Mouse (Mus musculus) liver, postnatal 0 days (tissue): Measurements from ENCODE around the gene Itih3. TPM values are rescaled to one million over a fixed set of nuclear protein-coding genes. Genes with fewer than 3 reads are reported as not detected.

ENCODE experiments used
- ATAC-seq: fragments of 200-750 bp; cut with Nextera tagmentation; 2 replicates; pipeline ENCODE4 v1.8.0; 2017; ENCODE audit warnings: mild to moderate bottlenecking, moderate library complexity
- DNase-seq: peaks from one replicate; pipeline ENCODE4 v3.0.0-alpha.2; 2016
- H3K27ac ChIP-seq: fragments of 300-500 bp; sonication (generic); 2 replicates; pipeline ENCODE4 v1.5.1; 2014; ENCODE audit warnings: antibody characterized with exemption, moderate library complexity, mild to moderate bottlenecking, low read depth
- H3K27me3 ChIP-seq: fragments of 300-500 bp; sonication (generic); 2 replicates; pipeline ENCODE4 v1.6.1; 2014; ENCODE audit warnings: low read length, control low read depth, mixed read lengths; ENCODE audit not compliant: insufficient read depth
- H3K36me3 ChIP-seq: fragments of 300-500 bp; sonication (generic); replicated peaks from 2 replicates; pipeline ENCODE4 v1.6.1; 2014; ENCODE audit warnings: mild to moderate bottlenecking, control low read depth, low read length, moderate library complexity, mixed read lengths; ENCODE audit not compliant: insufficient read depth
- H3K4me1 ChIP-seq: fragments of 300-500 bp; sonication (generic); 2 replicates; pipeline ENCODE4 v1.6.1; 2014; ENCODE audit warnings: antibody characterized with exemption, mild to moderate bottlenecking, control low read depth; ENCODE audit not compliant: insufficient read depth
- H3K4me2 ChIP-seq: fragments of 300-500 bp; sonication (generic); 2 replicates; pipeline ENCODE4 v1.6.1; 2014; ENCODE audit warnings: low read depth, mild to moderate bottlenecking, low read length, moderate library complexity, mixed read lengths
- H3K4me3 ChIP-seq: fragments of 300-500 bp; sonication (generic); 2 replicates; pipeline ENCODE4 v1.5.1; 2014; ENCODE audit warnings: low read depth, low read length
- H3K9ac ChIP-seq: fragments of 300-500 bp; sonication (generic); replicated peaks from 2 replicates; pipeline ENCODE4 v1.6.1; 2014; ENCODE audit warnings: mild to moderate bottlenecking, moderate library complexity
- H3K9me3 ChIP-seq: fragments of 300-500 bp; sonication (generic); 2 replicates; pipeline ENCODE4 v1.6.1; 2016; ENCODE audit warnings: mild to moderate bottlenecking, control low read depth, low read length, mixed read lengths
- CTCF ChIP-seq: sonication (generic); IDR thresholded peaks from 2 replicates; pipeline ENCODE4 v1.5.1; 2016; ENCODE audit warnings: antibody characterized with exemption, low read depth
- EP300 ChIP-seq: IDR thresholded peaks from 2 replicates; pipeline ENCODE4 v1.6.1; 2016; ENCODE audit warnings: antibody characterized with exemption, low read depth, mild to moderate bottlenecking
- WGBS: fragments of 180-500 bp; shearing (Covaris S2); extraction: QIAGEN DNeasy Blood & Tissue Kit; methylation state at CpG from one replicate; pipeline ENCODE4 v1.1.7; 2014; ENCODE audit not compliant: insufficient replicate concordance; 5-methylcytosine and 5-hydroxymethylcytosine counted together
- polyA plus RNA-seq: library from polyadenylated mRNA; unstranded; fragments of >200 nt; fragmentation: Nextera tagmentation; extraction: Ambion mirVana; gene quantifications from 2 replicates; pipeline ENCODE4 v1.2.1, GENCODE M21; 2015

The Itih3 gene
- polyA plus RNA-seq, 1 experiment from 2014 or later, result 1,929 TPM

DNA sequence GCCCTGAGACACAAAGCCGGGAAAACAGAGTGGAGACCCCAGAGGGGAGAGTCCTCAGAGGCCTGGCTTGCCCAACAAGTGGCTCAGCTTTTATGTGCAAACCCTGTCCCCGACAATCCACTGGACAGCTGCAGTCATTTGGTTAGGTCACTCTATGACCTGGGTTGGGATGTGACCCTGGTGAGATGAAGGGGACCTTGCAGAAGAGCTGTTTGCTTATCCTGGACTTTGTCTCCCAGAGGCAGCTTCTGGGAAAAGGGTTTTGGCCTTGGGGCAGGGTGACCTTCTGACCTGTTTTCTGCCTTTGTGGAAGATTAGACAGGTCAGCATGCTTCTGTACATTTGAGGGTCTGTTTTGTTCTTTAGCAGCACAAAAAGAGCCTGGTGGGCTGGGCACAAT is 21.2 kb upstream of the Itih3 start:
- Histone ChIP-seq H3K9me3 (no peaks in the 10 kb centered on the region), H3K9ac (peak overlapping the region; percentile 50; the same call in 1 of the 2 replicates), H3K4me2 (peak overlapping the region; percentile 28; the same call in 1 of the 2 replicates), H3K27ac (peak overlapping the region; percentile 98), H3K4me3 (no peak overlapping the region), H3K36me3 (no peaks in the 10 kb centered on the region), H3K4me1 (peaks cover 4% of the 10 kb centered on the region), H3K27me3 (no peaks in the 10 kb centered on the region)
- 47% methylated on average over 2 of the region's 2 CpGs for WGBS
- DNase-seq (peak; percentile 51), ATAC-seq (peak; percentile 86)
- TF ChIP-seq EP300, result peak; percentile 75
- no peak for TF ChIP-seq CTCF

DNA sequence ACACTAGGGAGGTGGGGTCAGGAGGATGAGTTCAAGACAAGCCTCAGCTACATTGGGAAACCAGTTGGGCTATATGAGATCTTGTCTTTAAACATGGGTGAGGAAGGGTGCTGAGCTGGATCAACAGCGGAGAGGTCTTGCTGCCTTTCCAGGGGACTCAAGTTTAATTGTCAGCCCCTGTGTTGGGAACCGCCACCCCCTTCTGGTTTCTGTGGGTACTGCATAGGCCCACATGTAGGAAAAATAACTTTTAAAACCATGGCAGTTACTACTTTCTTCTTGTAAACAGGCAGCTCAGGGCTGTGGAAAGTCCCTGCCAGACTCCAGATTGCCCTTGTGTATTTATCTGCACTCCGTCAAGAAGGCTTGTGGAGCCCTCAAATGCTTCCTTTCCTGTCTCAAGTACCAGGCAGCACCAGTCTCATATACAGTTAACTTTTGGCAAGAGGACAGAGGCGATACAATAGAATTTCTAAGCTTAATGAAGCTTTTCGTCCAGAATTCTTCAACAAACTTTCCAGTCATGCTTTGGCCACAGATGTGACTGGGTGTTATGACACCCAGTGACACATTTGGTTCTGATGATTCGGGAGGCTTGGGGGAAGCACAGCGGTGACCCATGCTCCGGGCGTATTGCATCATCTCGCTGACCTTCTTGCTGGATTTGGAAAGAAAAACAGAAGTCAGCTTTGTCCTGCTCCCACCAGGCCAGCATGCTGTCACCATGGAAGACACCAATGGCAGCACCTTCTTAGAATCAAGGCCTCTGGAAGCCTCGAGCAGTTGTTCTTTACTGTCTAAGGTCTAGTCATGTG is 20.5 kb upstream of the Itih3 start:
- H3K9ac ChIP-seq, result peak overlapping the region; percentile 50; the same call in 1 of the 2 replicates
- H3K27me3 ChIP-seq, result no peaks in the 10 kb centered on the region
- ATAC-seq (peak; percentile 77), DNase-seq (peak; percentile 75)
- peak overlapping the region; percentile 98 for H3K27ac ChIP-seq
- H3K4me2 ChIP-seq, result peak overlapping the region; percentile 60
- H3K4me3 ChIP-seq, result no peak overlapping the region
- WGBS, result 44% methylated on average over 11 of the region's 11 CpGs
- peak; percentile 82 for TF ChIP-seq CTCF
- peak; percentile 62; the same call in 1 of the 2 replicates for TF ChIP-seq EP300
- H3K36me3 ChIP-seq, result no peaks in the 10 kb centered on the region
- H3K4me1 ChIP-seq, result peaks cover 4% of the 10 kb centered on the region
- no peaks in the 10 kb centered on the region for H3K9me3 ChIP-seq

GRCm38 (mm10) chr14:30943038-30943437 is 19.5 kb upstream of the Itih3 start, which contains the start of gene Itih1:
TSS of gene Itih1 (minus strand) at chr14:30943289.
- H3K9me3 ChIP-seq, result no peaks in the 10 kb centered on the region
- TF ChIP-seq CTCF (no peak), EP300 (no peak)
- no peaks in the 10 kb centered on the region for H3K36me3 ChIP-seq
- peak within 1 kb of the TSS; percentile 35 for H3K4me3 ChIP-seq
- WGBS, result 55% methylated on average over 7 of the region's 7 CpGs
- H3K27me3 ChIP-seq, result no peaks in the 10 kb centered on the region
- peak within 1 kb of the TSS; percentile 60 for H3K4me2 ChIP-seq
- peak within 1 kb of the TSS; percentile 64 for H3K9ac ChIP-seq
- peak within 1 kb of the TSS; percentile 98 for H3K27ac ChIP-seq
- H3K4me1 ChIP-seq, result peaks cover 4% of the 10 kb centered on the region
- ATAC-seq (peak; percentile 55), DNase-seq (peak; percentile 51)

GRCm38 (mm10) chr14:30942254-30942653 is 18.7 kb upstream of the Itih3 start:
- peaks cover 4% of the 10 kb centered on the region for H3K4me1 ChIP-seq
- H3K9ac ChIP-seq, result peak overlapping the region; percentile 64
- no peaks in the 10 kb centered on the region for H3K27me3 ChIP-seq
- DNase-seq, result no peak
- peak overlapping the region; percentile 98 for H3K27ac ChIP-seq
- ATAC-seq, result no peak
- no peaks in the 10 kb centered on the region for H3K9me3 ChIP-seq
- H3K4me2 ChIP-seq, result peak overlapping the region; percentile 60
- H3K4me3 ChIP-seq, result no peak overlapping the region
- WGBS, result 60% methylated on average over 4 of the region's 4 CpGs
- H3K36me3 ChIP-seq, result no peaks in the 10 kb centered on the region
- TF ChIP-seq CTCF (no peak), EP300 (no peak)

DNA sequence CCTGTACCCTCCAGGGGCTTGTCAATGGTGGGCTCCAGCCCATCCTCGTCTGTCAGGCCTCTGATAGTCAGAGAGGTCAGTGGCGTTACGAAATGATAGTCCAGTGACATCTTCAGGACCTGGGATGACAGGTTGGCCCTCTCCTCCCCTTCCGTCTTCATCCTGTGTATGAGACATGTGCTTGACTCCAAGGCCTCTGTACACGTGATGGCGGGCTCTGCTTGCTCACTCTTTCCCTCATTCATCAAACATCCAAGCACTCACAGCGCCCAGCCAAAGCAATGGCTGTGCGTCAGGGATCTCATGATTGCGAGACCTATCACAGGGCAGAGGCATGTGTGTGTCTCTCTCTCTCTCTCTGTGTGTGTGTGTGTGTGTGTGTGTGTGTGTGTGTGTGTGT is 9.8 kb upstream of the Itih3 start:
- Histone ChIP-seq H3K27me3 (no peaks in the 10 kb centered on the region), H3K4me1 (peaks cover 8% of the 10 kb centered on the region), H3K9me3 (no peaks in the 10 kb centered on the region), H3K4me3 (no peak overlapping the region), H3K36me3 (peaks cover 19% of the 10 kb centered on the region), H3K27ac (no peak overlapping the region), H3K4me2 (no peak overlapping the region), H3K9ac (no peak overlapping the region)
- ATAC-seq, result no peak
- TF ChIP-seq CTCF (no peak), EP300 (no peak)
- WGBS, result 78% methylated on average over 9 of the region's 9 CpGs
- no peak for DNase-seq

- H3K27me3 ChIP-seq, result no peaks in the 10 kb centered on the region
- 56% methylated on average over 4 of the region's 4 CpGs for WGBS
- H3K4me2 ChIP-seq, result peak overlapping the region; percentile 38; the same call in 1 of the 2 replicates
- ATAC-seq (peak; percentile 82), DNase-seq (peak; percentile 73)
- H3K4me1 ChIP-seq, result peaks cover 8% of the 10 kb centered on the region
- H3K9ac ChIP-seq, result peak overlapping the region; percentile 26; the same call in 1 of the 2 replicates
- no peaks in the 10 kb centered on the region for H3K9me3 ChIP-seq
- TF ChIP-seq CTCF, result no peak
- TF ChIP-seq EP300, result peak; percentile 69
- H3K4me3 ChIP-seq, result no peak overlapping the region
- peak overlapping the region; percentile 88 for H3K27ac ChIP-seq
- peaks cover 14% of the 10 kb centered on the region for H3K36me3 ChIP-seq
Measured at GRCm38 (mm10) chr14:30930386-30930785, 6.8 kb upstream of the Itih3 start.
